Mouse (Mus musculus): ENCODE data around the gene Tmem212. TPM values are rescaled to one million over a fixed set of nuclear protein-coding genes. Genes with fewer than 3 reads are reported as not detected.

Gene Tmem212
- total RNA-seq, 2 experiments from 2014 or later = not detected

- no peak for ATAC-seq (ENCODE audit: poor library complexity, severe bottlenecking)
These were observed 41.6 kb downstream of the Tmem212 start for GRCm38 (mm10) chr3:27854431-27855180.

DNA sequence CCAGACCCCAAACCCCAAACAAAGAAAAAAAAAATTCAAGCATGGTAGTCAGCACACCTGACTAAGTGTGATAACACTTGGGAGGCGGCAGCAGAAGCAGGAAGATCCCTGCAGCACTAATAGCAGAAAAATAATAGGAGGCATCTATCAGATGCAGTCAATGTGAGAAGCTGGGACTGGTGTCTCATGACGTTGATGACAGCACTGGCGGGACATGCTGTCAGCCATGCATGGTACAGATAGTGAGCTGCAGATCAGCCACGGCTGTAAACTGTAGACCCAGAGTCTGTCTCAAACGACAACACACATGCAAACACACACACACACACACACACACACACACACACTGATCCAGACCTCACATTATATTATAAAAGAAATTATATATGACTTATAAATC, 52.9 kb downstream of the Tmem212 start:
- no peak for ATAC-seq (ENCODE audit: poor library complexity, severe bottlenecking)

DNA sequence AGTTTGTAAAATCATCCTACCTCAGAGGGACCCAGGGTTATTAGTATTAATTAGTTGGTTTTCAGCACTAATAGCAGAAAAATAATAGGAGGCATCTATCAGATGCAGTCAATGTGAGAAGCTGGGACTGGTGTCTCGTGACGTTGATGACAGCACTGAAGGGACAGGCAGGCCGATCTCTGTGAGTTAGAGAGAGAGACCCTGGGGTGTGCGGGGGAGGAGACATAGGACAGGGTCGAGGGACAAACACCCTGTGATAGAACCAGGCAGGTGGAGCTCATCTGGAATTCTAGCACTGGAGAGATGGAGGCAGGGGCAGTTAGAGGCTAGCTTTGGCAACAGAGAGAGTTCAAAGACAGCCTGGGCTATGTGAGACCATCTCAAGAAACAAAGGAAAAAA, 53.3 kb downstream of the Tmem212 start:
- ATAC-seq (ENCODE audit: poor library complexity, severe bottlenecking) = no peak

DNA sequence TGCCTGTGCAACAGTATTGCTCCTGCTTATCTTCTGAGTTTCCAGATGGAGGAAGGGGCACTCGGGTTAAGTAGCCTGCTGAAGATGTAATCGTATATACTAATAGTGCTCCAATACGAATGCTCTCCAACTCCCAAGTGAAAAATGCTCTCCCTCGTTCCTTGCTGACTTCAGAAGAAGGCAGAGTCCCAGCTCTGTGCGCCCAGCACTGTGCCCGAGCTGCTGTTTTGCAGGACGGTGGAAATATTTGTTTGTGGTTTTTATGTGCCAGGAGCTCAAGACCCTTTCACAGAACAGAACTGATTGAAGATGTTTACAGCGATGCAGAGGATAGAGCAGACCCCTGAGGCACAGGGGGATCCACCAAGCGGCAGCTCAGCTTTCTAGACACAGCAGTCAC, 55.9 kb downstream of the Tmem212 start:
- no peak for ATAC-seq (ENCODE audit: poor library complexity, severe bottlenecking)

GRCm38 (mm10) chr3:27839795-27840194, 56.4 kb downstream of the Tmem212 start:
- no peak for ATAC-seq (ENCODE audit: poor library complexity, severe bottlenecking)

DNA sequence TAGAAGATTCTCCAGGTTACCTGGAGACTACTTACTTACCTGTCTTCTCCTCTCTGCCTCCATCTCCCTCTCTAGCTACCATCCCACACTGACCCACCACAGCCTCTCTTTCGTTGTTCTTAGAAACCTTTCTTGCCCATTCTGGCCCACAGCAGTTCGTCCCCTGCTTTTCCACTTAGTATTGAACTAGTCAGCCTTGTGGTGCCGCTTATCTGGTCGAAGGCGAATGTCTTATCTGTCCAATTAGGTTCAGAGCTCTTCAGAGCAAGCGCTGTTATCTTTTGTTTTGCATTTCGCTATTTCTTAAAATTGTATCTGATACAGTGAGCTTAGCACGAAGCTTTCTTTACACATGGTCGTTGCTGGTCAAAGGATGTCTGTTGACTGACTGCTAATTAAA, 56.9 kb downstream of the Tmem212 start:
- no peak for ATAC-seq (ENCODE audit: poor library complexity, severe bottlenecking)

DNA sequence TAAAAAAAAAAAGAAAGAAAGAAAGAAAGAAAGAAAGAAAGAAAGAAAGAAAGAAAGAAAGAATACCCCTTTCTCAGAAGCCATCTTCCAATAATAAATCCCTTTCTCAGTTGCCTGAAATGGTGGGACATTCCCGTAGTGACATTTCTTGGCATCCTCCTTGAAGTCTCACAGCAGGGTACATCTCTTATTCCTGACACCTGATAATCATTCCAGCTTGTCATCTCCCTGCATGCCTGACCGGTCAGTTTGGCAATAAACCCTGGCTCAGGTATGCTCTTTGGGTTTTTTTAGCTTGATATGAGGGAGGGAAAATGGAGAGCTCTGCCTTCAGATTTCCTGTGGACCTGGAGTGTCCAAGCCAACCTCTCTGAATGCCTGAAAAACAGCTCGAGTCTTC, 59.9 kb downstream of the Tmem212 start:
- ATAC-seq (ENCODE audit: poor library complexity, severe bottlenecking) = no peak

- ATAC-seq (ENCODE audit: poor library complexity, severe bottlenecking) = no peak
These were observed 60.4 kb downstream of the Tmem212 start for GRCm38 (mm10) chr3:27835786-27836185.

DNA sequence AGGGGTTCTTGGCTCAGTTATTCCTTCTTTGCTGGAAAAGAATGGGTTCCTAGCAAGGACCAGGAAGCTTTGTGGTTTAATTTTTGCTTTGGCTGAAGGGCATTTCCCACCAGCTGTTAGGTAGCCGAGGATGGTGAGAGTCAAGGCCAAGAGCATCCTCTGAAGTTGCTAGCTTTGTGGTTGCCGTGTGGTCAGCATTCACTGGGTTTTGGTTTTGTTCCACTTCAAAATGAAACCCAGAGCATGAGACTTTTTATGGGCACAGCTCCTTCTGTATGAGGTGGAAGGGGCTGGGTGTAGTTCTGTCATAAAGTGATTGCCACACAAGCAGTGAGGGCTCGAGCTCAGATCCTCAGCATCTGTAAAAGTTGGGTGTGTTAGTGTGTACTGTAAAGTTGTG, 67.4 kb downstream of the Tmem212 start:
- no peak for ATAC-seq (ENCODE audit: poor library complexity, severe bottlenecking)

DNA sequence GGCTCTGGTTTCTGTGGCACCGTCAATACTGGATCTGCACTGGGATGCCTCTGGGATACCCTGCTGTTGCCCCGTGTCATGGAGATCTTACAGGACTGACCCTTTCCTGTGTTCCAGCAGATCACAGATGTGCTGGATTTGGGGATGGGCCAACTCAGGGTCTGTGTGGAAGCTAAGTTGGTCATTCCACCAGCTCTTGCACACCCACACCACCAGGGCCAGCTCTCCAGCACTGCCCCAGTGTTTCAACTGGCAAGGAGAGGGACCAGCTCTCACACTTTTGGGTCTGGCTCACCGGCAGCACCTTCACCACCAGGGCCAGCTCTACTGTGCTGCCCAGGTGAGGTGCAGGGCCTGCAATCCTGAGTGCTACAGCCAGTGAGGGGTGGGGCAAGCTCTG, 68.9 kb downstream of the Tmem212 start:
- ATAC-seq (ENCODE audit: poor library complexity, severe bottlenecking) = no peak

- ATAC-seq (ENCODE audit: poor library complexity, severe bottlenecking) = no peak
These were observed 70.2 kb downstream of the Tmem212 start for GRCm38 (mm10) chr3:27825985-27826384.

Other genes starting within 250 kb of the Tmem212 start
- gene Fndc3b, start 185.1 kb downstream of the Tmem212 start, total RNA-seq (2015) = 23.6 and 29.8 TPM in 2 replicates
- 13.0 and 13.9 TPM in 2 replicates for gene Fndc3b, start 185.1 kb downstream of the Tmem212 start, total RNA-seq (2017)
- 32.6 and 40.2 TPM in 2 replicates for gene Pld1, start 42.3 kb upstream of the Tmem212 start, total RNA-seq (2015)
- 13.7 and 17.2 TPM in 2 replicates for gene Pld1, start 42.3 kb upstream of the Tmem212 start, total RNA-seq (2017)